8 mouse cellular contexts compared by ENCODE assay signal in genomic region chr9:21424631-21425555, GRCm38 (mm10). TPM values are rescaled to one million over a fixed set of nuclear protein-coding genes. Genes with fewer than 3 reads are reported as not detected.
DNase-seq lines count a peak whose midpoint lies in the region; ATAC-seq and TF ChIP-seq lines count a peak whose summit lies in the region.

Gene Dnm2, plus strand, starts transcription at chr9:21424908.

- peak within 1 kb of the TSS; percentile 94 for H3K4me2 ChIP-seq in embryonic facial prominence, embryonic 14.5 days (ENCODE audit: low read depth, low read length)
- peak within 1 kb of the TSS; percentile 85 for H3K4me2 ChIP-seq in limb, embryonic 13.5 days (replicated peaks)
- H3K4me2 ChIP-seq in midbrain, embryonic 16.5 days (ENCODE audit: low read length) = peak within 1 kb of the TSS; percentile 90

- peak; percentile 82 for TF ChIP-seq POLR2A in heart, adult 2 months (IDR thresholded peaks at IDR 0.05; ENCODE audit: insufficient read depth, low read depth, low read length)

- peaks cover 10% of the 10 kb centered on the region; the same call in 1 of the 2 replicates for H3K4me1 ChIP-seq in embryonic facial prominence, embryonic 14.5 days (ENCODE audit: control insufficient read depth, insufficient read depth, low read length)
- H3K4me1 ChIP-seq in heart, adult 2 months (ENCODE audit: control insufficient read depth, insufficient read depth, low read length) = peaks cover 22% of the 10 kb centered on the region
- peaks cover 33% of the 10 kb centered on the region for H3K4me1 ChIP-seq in limb, embryonic 13.5 days
- H3K4me1 ChIP-seq in midbrain, embryonic 16.5 days (ENCODE audit: control insufficient read depth, insufficient read depth, low read length) = peaks cover 23% of the 10 kb centered on the region

- WGBS in embryonic facial prominence, embryonic 14.5 days = under 1% methylated on average over 64 of the region's 82 CpGs
- under 1% methylated on average over 80 of the region's 82 CpGs for WGBS in heart, adult 2 months
- WGBS in limb, embryonic 13.5 days = under 1% methylated on average over 82 of the region's 82 CpGs
- WGBS in midbrain, embryonic 16.5 days = 0% methylated on average over 82 of the region's 82 CpGs

- peak within 1 kb of the TSS; percentile 75 for H3K27ac ChIP-seq in embryonic facial prominence, embryonic 14.5 days (replicated peaks; ENCODE audit: low read depth, low read length)
- peak within 1 kb of the TSS; percentile 97 for H3K27ac ChIP-seq in heart, adult 2 months
- peak within 1 kb of the TSS; percentile 82 for H3K27ac ChIP-seq in limb, embryonic 13.5 days
- peak within 1 kb of the TSS; percentile 86 for H3K27ac ChIP-seq in midbrain, embryonic 16.5 days (ENCODE audit: low read length)

- no peak for TF ChIP-seq EP300 in heart, adult 2 months (IDR thresholded peaks at IDR 0.05; ENCODE audit: insufficient read depth, low read depth, low read length)

- no peaks in the 10 kb centered on the region for H3K9me3 ChIP-seq in embryonic facial prominence, embryonic 14.5 days (ENCODE audit: control insufficient read depth, low read length)
- no peaks in the 10 kb centered on the region for H3K9me3 ChIP-seq in limb, embryonic 13.5 days
- H3K9me3 ChIP-seq in midbrain, embryonic 16.5 days (replicated peaks; ENCODE audit: control insufficient read depth, low read length, poor library complexity, severe bottlenecking) = no peaks in the 10 kb centered on the region

- H3K36me3 ChIP-seq in embryonic facial prominence, embryonic 14.5 days (ENCODE audit: control insufficient read depth, insufficient read depth, low read length) = peaks cover 20% of the 10 kb centered on the region
- H3K36me3 ChIP-seq in heart, adult 2 months (ENCODE audit: control insufficient read depth, insufficient read depth, low read length) = peaks cover 11% of the 10 kb centered on the region
- peaks cover 17% of the 10 kb centered on the region for H3K36me3 ChIP-seq in limb, embryonic 13.5 days
- H3K36me3 ChIP-seq in midbrain, embryonic 16.5 days (ENCODE audit: control insufficient read depth, insufficient read depth, low read length) = peaks cover 5% of the 10 kb centered on the region; the same call in 1 of the 2 replicates

- intact Hi-C loops in heart, adult 2 months (cut with DNase I) = loop anchor here (1.0 kb wide), 1 partner anchor 38 kb away; no protein-coding TSS in a partner anchor

- H3K9ac ChIP-seq in embryonic facial prominence, embryonic 14.5 days (ENCODE audit: low read depth, low read length) = peak within 1 kb of the TSS; percentile 86
- peak within 1 kb of the TSS; percentile 91 for H3K9ac ChIP-seq in heart, adult 2 months (ENCODE audit: low read depth, low read length)
- peak within 1 kb of the TSS; percentile 92 for H3K9ac ChIP-seq in limb, embryonic 13.5 days
- H3K9ac ChIP-seq in midbrain, embryonic 16.5 days (ENCODE audit: low read depth, low read length) = peak within 1 kb of the TSS; percentile 88

- peak; percentile 24; the same call in 1 of the 2 replicates for TF ChIP-seq CTCF in heart, adult 2 months (IDR thresholded peaks at IDR 0.05)

- peak; percentile 99 for DNase-seq in 3T3-L1 (ENCODE audit: low read depth, low spot score)
- DNase-seq in adrenal gland, postnatal 4 days (ENCODE audit: low spot score in 2 of 2) = peak; percentile 91 to 97
- DNase-seq in embryonic facial prominence, embryonic 14.5 days (ENCODE audit: low spot score) = peak; percentile 99
- peak; percentile 96 to 99 for DNase-seq in heart, adult 2 months
- DNase-seq in kidney, adult 8-10 months = peak; percentile 100
- DNase-seq in spleen, postnatal 10 days (ENCODE audit: low spot score in 2 of 2) = peak; percentile 95 to 97

- H3K27me3 ChIP-seq in embryonic facial prominence, embryonic 14.5 days (replicated peaks; ENCODE audit: control insufficient read depth, insufficient read depth, low read length) = no peaks in the 10 kb centered on the region
- no peaks in the 10 kb centered on the region for H3K27me3 ChIP-seq in heart, adult 2 months (ENCODE audit: control insufficient read depth, insufficient read depth, low read length)
- no peaks in the 10 kb centered on the region for H3K27me3 ChIP-seq in limb, embryonic 13.5 days
- no peaks in the 10 kb centered on the region for H3K27me3 ChIP-seq in midbrain, embryonic 16.5 days (ENCODE audit: control insufficient read depth, insufficient read depth, low read depth, low read length)

- peaks cover 6% of the 10 kb centered on the region for H3K79me2 ChIP-seq in heart, adult 2 months (replicated peaks; ENCODE audit: control insufficient read depth, insufficient read depth, low read length)

- peak within 1 kb of the TSS; percentile 75 for H3K4me3 ChIP-seq in embryonic facial prominence, embryonic 14.5 days (ENCODE audit: low read depth, low read length)
- H3K4me3 ChIP-seq in heart, adult 2 months = peak within 1 kb of the TSS; percentile 79
- peak within 1 kb of the TSS; percentile 97 for H3K4me3 ChIP-seq in limb, embryonic 13.5 days
- peak within 1 kb of the TSS; percentile 94 for H3K4me3 ChIP-seq in midbrain, embryonic 16.5 days (ENCODE audit: low read depth, low read length)

- ATAC-seq in embryonic facial prominence, embryonic 14.5 days (ENCODE audit: low read depth) = peak; percentile 98
- peak; percentile 98 for ATAC-seq in limb, embryonic 13.5 days (ENCODE audit: low FRiP score, low read depth)
- ATAC-seq in midbrain, embryonic 16.5 days = peak; percentile 99

RNA-seq across cellular contexts. Expression of gene Dnm2, which starts in this region (rescaled TPM):
- 100 to 1,000 TPM; 111 to 116 TPM for total RNA-seq in adrenal gland, postnatal 4 days (2021)
- 65.8 and 69.3 TPM in 2 replicates for polyA plus RNA-seq in embryonic facial prominence, embryonic 14.5 days (2014; fragmentation: Nextera tagmentation; extraction: Ambion mirVana)
- total RNA-seq in heart, adult 2 months (2021) = 10 to 100 TPM; 63.9 to 64.8 TPM
- 52.1 and 68.2 TPM in 2 replicates for polyA plus RNA-seq in heart, adult 2 months (2012; rRNA removed)
- polyA plus RNA-seq in limb, embryonic 13.5 days (2015; fragmentation: Nextera tagmentation; extraction: Ambion mirVana) = 72.5 and 77.0 TPM in 2 replicates
- polyA plus RNA-seq in midbrain, embryonic 16.5 days (2015; fragmentation: Nextera tagmentation; extraction: Ambion mirVana) = 63.2 and 64.5 TPM in 2 replicates

Comparison
In these comparisons a context has a peak if more than half of its experiments do, and no peak if none do; other contexts are left out.
1. Peak in every context shown above with its lines: DNase-seq, ATAC-seq, H3K4me3 ChIP-seq and H3K27ac ChIP-seq.